Mouse (Mus musculus) 3134 (cell line): ENCODE results near the gene Alkbh2.
A peak's percentile ranks its signal among the peaks of the same experiment; 100 is the strongest.

Experiments
- DNase-seq: peaks from one replicate; pipeline ENCODE4 v3.0.0-alpha.2; 2011; ENCODE audit warnings: low spot score; ENCODE audit not compliant: insufficient read length; ENCODE audit errors: extremely low read depth

Gene Alkbh2

DNA sequence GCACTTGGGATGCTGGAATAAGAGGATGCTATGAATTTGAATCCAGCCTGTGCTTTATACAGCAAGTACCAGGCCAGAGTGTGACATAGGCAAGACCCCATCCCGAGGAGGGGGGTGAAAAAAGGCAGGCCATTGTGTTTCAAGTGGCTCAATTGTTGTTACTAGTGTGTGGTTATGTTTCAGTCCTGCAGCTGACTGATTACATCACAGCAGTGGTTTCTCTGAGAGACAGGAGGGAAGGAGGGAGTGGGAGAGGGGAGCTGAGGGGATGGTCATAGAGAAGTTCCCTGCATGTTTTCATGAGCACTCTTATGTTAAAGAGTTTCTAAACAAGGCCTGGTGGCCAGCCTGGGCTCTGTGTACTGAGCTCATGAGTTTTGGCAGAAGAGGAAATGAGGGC is 25.2 kb downstream of the Alkbh2 start:
- DNase-seq = no peak

DNA sequence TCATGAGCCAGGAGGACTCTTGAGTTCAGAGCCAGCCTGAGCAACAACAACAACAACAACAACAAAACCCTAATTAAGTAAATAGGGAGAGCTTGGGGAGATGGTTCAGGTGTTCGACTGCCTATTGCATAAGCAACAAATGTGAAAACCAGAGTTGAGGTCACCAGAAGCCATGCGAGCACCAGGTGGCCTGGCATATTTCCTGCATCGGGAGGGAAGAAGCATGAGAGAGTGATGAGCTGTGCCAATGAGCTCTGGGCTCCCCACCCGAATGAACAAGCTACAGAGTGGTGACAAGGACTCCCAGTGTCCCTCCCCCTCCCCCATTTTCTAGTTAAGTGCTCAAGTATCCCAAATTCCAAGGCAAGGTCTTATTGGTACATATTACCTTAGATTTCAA is 26.1 kb downstream of the Alkbh2 start:
- no peak for DNase-seq

DNA sequence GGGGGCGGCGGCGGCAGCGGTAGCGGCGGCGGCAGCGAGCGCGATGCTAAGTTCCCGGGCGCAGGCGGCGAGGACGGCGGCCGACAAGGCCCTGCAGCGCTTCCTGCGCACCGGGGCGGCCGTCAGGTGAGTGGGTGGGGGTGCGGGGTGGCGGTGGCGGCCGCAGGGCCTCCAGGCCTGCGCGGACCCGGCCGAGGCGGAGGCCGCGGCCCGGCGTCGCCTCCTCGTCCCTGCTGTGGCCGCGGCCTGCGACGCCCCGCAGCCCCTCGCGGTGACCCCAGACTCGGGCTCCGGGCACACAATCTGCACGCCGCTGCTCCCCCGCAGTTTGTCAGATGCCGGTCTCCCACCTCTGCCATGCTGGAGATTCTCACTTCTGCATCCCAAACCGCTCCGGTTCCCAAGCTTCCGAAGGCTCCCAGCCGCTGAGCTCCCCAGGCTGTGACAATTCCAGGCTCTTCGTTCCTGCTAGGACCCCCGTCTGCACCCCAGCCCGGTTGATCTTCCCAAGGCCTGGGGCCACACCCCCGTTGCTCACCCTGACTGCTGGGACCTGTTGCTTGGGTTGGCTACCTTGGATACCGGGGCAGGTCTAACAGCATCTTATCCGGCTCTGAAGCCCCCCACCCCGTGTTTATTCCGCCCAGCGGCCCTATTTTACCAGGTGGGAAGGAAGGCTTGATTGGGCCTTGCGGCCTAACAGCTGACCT is 27.5 kb downstream of the Alkbh2 start:
- no peak for DNase-seq

DNA sequence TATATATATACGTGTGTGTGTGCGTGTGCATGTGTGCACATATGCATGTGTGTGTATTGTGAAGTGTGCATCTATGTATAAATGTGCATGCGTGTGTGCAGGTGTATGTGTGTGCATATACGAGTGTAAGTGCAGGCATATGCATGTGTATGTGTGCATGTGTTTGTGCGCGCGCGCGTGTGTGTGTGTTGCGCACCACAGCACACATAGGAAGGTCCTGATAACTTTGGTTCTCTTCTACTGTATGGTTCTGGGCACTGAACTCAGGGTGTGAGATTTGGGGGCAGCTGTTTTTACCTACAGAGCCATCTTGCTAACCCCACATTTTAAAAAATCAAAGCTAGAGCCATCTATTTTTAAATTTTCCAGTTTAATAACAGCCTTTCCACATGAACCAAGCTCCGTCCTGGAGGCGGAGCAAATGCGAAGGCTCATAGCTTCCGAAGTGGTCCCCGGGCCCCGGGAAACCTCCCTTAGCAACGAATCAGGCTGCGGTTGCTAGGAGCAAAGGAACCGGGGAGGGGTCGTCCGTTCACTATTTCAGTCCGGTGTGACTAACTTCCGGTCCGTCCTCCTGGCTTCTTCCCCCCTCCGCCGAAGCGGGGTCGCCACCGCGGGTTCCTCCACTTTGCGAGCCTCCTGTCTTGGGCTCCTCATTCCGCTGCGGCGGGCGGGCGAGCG is 28.2 kb downstream of the Alkbh2 start:
- DNase-seq = peak; percentile 86

DNA sequence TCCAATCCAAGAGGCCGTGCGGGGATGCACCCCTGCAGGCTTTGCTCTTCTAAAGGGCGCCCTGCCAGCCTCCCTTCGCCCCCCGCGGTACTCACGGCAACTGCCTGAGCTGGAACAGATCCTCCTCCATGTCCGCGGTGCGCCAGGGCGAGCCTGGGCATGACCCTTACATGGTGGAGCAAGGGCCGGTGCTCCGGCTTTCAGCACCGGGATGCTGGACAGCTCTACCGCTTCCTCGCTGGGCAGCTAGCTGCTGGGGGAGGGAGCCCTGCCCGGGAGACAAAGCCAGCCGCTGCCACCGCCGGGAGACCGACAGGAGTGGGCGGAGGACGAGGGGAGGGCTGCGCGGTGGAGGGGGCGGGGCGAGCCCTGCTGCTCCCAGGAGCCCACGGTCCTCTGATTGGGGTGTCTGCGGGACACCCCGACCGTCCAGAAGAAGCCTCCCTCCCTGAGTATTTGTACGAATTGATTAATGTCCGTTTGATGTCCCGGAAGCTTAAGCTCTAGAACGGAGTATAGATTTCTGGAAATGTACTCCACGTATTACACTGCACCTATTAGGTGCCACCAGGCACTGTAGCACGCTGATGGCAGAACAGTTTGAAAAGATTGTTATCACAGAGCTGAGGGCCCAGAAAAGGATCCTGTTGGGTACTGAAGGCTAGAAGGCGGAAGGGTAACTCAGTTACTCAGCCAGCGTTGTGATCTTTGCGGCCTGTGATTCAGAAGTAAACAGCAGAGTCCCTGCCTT is 36.8 kb downstream of the Alkbh2 start, which contains the start of gene Svop:
Gene Svop, minus strand, starts transcription at position 514 of the 751 bp plus-strand sequence.
- DNase-seq = peak; percentile 21

DNA sequence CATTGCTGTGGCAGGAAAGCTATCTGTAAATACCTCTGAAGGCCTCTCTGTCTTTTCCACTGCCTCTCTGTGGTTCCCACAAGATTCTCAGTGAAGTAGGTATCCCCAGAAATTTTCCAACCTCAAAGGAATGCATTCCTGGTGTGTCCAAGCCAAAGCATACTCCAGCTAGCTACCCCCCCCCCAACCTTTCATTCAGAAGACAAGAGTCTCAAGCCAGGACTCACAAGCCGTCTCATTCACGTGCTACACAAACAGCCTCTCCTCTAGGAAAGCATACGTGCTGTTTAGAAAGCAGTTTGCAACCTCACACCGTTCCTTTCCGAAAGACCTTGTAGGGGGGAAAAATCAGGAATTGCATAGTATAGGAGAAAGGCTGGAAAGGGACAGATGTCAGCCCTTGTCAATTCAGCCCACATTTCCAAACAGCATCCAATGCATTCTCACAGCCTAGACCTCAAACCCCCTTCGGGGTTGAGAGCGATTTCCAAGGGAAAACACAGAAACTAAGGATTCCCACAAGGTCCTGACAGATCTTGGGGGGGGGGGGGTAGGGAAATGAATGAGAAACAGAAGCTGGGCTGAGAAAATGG is 37.5 kb downstream of the Alkbh2 start:
- DNase-seq = no peak

DNA sequence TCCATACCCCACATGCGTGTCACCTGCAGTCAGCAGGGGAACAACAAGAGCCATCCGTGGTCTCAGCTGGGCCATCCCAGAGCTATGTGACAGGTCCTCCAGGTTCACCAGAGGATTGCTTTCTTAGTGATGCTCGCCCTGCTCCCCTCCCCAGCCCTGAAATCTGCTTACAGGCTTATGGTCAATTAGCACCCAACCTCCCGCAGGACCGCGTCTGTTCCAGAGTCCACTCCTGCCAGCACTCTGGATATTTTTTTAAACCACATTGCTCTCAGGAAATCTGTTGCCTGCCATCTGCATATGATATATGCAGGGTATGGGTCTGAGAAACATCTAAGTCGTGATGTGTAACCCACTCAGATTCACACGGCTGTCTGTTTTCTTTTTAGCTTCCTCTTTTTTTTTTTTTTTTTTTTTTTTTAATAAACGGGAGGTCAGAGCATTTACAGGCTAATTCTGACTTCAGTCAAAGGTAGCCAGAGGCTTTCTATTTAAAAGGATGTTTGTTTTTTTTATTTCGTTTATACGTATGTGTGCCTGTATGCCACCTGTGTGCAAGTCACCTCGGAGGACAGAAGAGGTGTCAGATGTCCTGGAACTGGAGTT is 40.0 kb downstream of the Alkbh2 start:
- DNase-seq = no peak

DNA sequence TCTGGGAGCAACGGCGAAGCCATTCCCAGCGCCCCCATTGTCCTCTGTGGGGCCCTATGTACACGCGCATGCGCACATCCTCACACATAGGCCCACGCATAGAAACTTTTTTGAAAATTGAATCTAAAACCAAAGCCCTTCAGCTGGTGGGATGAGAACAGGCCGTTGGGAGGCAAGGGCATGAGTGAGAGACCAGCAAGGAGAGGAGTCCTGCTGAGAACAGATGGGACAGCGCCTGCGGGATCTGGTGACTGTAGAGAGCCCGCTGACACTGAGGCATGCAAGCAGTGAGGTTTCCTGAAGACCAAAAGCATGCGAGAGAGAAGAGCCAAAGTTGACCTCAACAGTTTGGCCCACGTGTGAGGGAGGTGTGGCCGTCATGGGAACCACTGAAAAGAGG is 42.5 kb downstream of the Alkbh2 start:
- DNase-seq = no peak

DNA sequence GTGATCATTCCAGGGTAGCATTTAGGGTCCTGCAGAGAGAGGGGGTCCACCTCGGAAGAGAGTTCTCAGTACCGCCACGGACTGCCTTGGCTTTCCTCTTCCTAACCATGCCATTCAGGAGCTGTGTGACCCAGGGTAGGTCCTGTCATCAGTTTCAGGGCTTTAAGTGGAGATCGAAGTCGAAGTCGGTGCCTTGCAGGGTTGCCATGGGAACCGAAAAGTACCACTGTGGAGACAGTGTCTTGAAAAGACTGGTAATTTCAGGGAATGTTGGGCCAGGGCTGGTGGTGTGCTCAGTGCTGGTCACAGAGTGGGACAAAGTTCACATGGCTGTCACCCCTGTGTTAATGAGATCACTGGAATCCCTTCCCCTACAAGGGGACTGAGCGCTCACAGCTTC is 51.0 kb downstream of the Alkbh2 start:
- DNase-seq = no peak
